Mouse (Mus musculus) myocyte (in vitro differentiated cells): Measurements from ENCODE around the gene Rapsn. TPM values are rescaled to one million over a fixed set of nuclear protein-coding genes. Genes with fewer than 3 reads are reported as not detected.

Source experiments
- H3K27me3 ChIP-seq: one replicate; pipeline ENCODE4 v1.6.1; 2011; ENCODE audit not compliant: control insufficient read depth, insufficient read depth, insufficient read length
- H3K36me3 ChIP-seq: one replicate; pipeline ENCODE4 v1.6.1; 2011; ENCODE audit not compliant: control insufficient read depth, insufficient read depth
- H3K4me2 ChIP-seq: one replicate; pipeline ENCODE4 v1.6.1; 2011; ENCODE audit warnings: low read depth, control low read depth
- H3K4me3 ChIP-seq: one replicate; pipeline ENCODE4 v1.5.1; 2011; ENCODE audit warnings: mild to moderate bottlenecking, control low read depth, moderate library complexity
- H3K79me2 ChIP-seq: one replicate; pipeline ENCODE4 v1.6.1; 2011; ENCODE audit not compliant: control insufficient read depth, insufficient read depth
- H3ac ChIP-seq: one replicate; pipeline ENCODE4 v1.6.1; 2011; ENCODE audit not compliant: control insufficient read depth, insufficient read length
- CEBPB ChIP-seq: IDR thresholded peaks from 2 replicates; pipeline ENCODE4 v1.6.1; 2011; ENCODE audit warnings: mild to moderate bottlenecking, moderate library complexity; ENCODE audit not compliant: poor library complexity, insufficient read depth, severe bottlenecking
- E2F4 ChIP-seq: IDR thresholded peaks from one replicate; pipeline ENCODE4 v1.6.1; 2011; ENCODE audit warnings: mild to moderate bottlenecking, control low read depth, moderate library complexity; ENCODE audit not compliant: insufficient read depth
- MAX ChIP-seq: IDR thresholded peaks from one replicate; pipeline ENCODE4 v1.6.1; 2011; ENCODE audit warnings: low read depth, mild to moderate bottlenecking, control low read depth
- MYOD1 ChIP-seq, 3 experiments: IDR thresholded peaks; one replicate each; pipeline ENCODE4 v1.6.1; 2011; ENCODE audit warnings: control low read depth in 2 of 3, low read depth in 2 of 3, mild to moderate bottlenecking in 2 of 3, moderate library complexity in 1 of 3; ENCODE audit not compliant: insufficient read length in 2 of 3, control insufficient read depth in 1 of 3
- MYOG ChIP-seq, 3 experiments: IDR thresholded peaks; one replicate each; pipeline ENCODE4 v1.6.1; 2011; ENCODE audit warnings: control low read depth in 2 of 3, low read depth in 2 of 3, mild to moderate bottlenecking in 2 of 3; ENCODE audit not compliant: insufficient read length in 2 of 3, control insufficient read depth in 1 of 3, insufficient read depth in 1 of 3
- POLR2A ChIP-seq: IDR thresholded peaks from one replicate; pipeline ENCODE4 v1.6.1; 2011; ENCODE audit warnings: low read depth, mild to moderate bottlenecking, control low read depth, moderate library complexity; ENCODE audit not compliant: insufficient read length
- POLR2AphosphoS2 ChIP-seq: IDR thresholded peaks from one replicate; pipeline ENCODE4 v1.6.1; 2011; ENCODE audit warnings: low read depth, control low read depth; ENCODE audit not compliant: insufficient read length
- REST ChIP-seq: IDR thresholded peaks from one replicate; pipeline ENCODE4 v1.6.1; 2011; ENCODE audit warnings: mild to moderate bottlenecking, control low read depth, moderate library complexity; ENCODE audit not compliant: insufficient read depth, insufficient read length
- SRF ChIP-seq: IDR thresholded peaks from one replicate; pipeline ENCODE4 v1.6.1; 2011; ENCODE audit warnings: low read depth; ENCODE audit not compliant: control insufficient read depth, insufficient read length
- TCF12 ChIP-seq: IDR thresholded peaks from one replicate; pipeline ENCODE4 v1.6.1; 2011; ENCODE audit warnings: mild to moderate bottlenecking, control low read depth; ENCODE audit not compliant: poor library complexity, insufficient read depth, severe bottlenecking
- TCF3 ChIP-seq: IDR thresholded peaks from one replicate; pipeline ENCODE4 v1.6.1; 2011; ENCODE audit warnings: low read depth, control low read depth; ENCODE audit not compliant: insufficient read length
- USF1 ChIP-seq: IDR thresholded peaks from one replicate; pipeline ENCODE4 v1.6.1; 2011; ENCODE audit warnings: low read depth, mild to moderate bottlenecking, control low read depth, moderate library complexity
- polyA plus RNA-seq: library from polyadenylated mRNA; unstranded; fragments of >200 nt; fragmentation: generic; extraction: Trizol; gene quantifications from one replicate; pipeline ENCODE4 v1.2.1, GENCODE M21; 2012; ENCODE audit warnings: missing spikeins

Gene Rapsn
- polyA plus RNA-seq, 1 experiment = 199 TPM

GRCm38 (mm10) chr2:91025081-91025516 is 10.3 kb upstream of the Rapsn start:
- TF ChIP-seq MYOD1 (IDR thresholded peaks at IDR 0.05; ENCODE audit: control insufficient read depth in 1 of 3, insufficient read length in 2 of 3, low read depth in 2 of 3) (no peak), SRF (no peak), POLR2A (no peak), CEBPB (no peak), MYOG (IDR thresholded peaks at IDR 0.05; ENCODE audit: control insufficient read depth in 1 of 3, insufficient read depth in 1 of 3, insufficient read length in 2 of 3, low read depth in 2 of 3) (no peak), TCF12 (no peak), MAX (no peak), REST (no peak), USF1 (no peak), POLR2AphosphoS2 (no peak), E2F4 (no peak)
- H3K4me3 ChIP-seq = no peak overlapping the region
- H3ac ChIP-seq = no peak overlapping the region
- H3K27me3 ChIP-seq = no peaks in the 10 kb centered on the region
- H3K36me3 ChIP-seq = peaks cover 2% of the 10 kb centered on the region
- H3K79me2 ChIP-seq = no peaks in the 10 kb centered on the region
- no peak overlapping the region for H3K4me2 ChIP-seq

- Histone ChIP-seq H3K4me2 (no peak overlapping the region), H3K27me3 (no peaks in the 10 kb centered on the region), H3K4me3 (no peak overlapping the region), H3ac (no peak overlapping the region), H3K36me3 (no peaks in the 10 kb centered on the region), H3K79me2 (no peaks in the 10 kb centered on the region)
- TF ChIP-seq E2F4 (no peak), TCF3 (no peak)
Observed at GRCm38 (mm10) chr2:91026491-91026890, 8.9 kb upstream of the Rapsn start.

GRCm38 (mm10) chr2:91027391-91028214 is 7.8 kb upstream of the Rapsn start:
- no peak overlapping the region for H3K4me2 ChIP-seq

GRCm38 (mm10) chr2:91031216-91031615 is 4.2 kb upstream of the Rapsn start:
- no peak for TF ChIP-seq MYOG (IDR thresholded peaks at IDR 0.05; ENCODE audit: control insufficient read depth in 1 of 3, insufficient read depth in 1 of 3, insufficient read length in 2 of 3, low read depth in 2 of 3)
- H3ac ChIP-seq = no peak overlapping the region
- no peak overlapping the region for H3K4me2 ChIP-seq
- H3K36me3 ChIP-seq = no peaks in the 10 kb centered on the region
- no peaks in the 10 kb centered on the region for H3K27me3 ChIP-seq
- H3K79me2 ChIP-seq = peaks cover 7% of the 10 kb centered on the region
- H3K4me3 ChIP-seq = no peak overlapping the region

More at GRCm38 (mm10) chr2:91027391-91028214, 7.8 kb upstream of the Rapsn start:
- no peak overlapping the region for H3K4me3 ChIP-seq
- no peaks in the 10 kb centered on the region for H3K79me2 ChIP-seq
- no peak for TF ChIP-seq MYOD1 (IDR thresholded peaks at IDR 0.05; ENCODE audit: control insufficient read depth in 1 of 3, insufficient read length in 2 of 3, low read depth in 2 of 3)
- no peak for TF ChIP-seq POLR2A
- TF ChIP-seq TCF3 = no peak
- no peak for TF ChIP-seq TCF12
- no peak for TF ChIP-seq REST
- TF ChIP-seq MYOG (IDR thresholded peaks at IDR 0.05; ENCODE audit: control insufficient read depth in 1 of 3, insufficient read depth in 1 of 3, insufficient read length in 2 of 3, low read depth in 2 of 3) = no peak
- TF ChIP-seq SRF = no peak
- no peak for TF ChIP-seq E2F4
- no peak for TF ChIP-seq CEBPB
- TF ChIP-seq MAX = no peak
- TF ChIP-seq USF1 = no peak
- no peak for TF ChIP-seq POLR2AphosphoS2
- H3K36me3 ChIP-seq = no peaks in the 10 kb centered on the region
- no peaks in the 10 kb centered on the region for H3K27me3 ChIP-seq
- no peak overlapping the region for H3ac ChIP-seq

- peaks cover 20% of the 10 kb centered on the region for H3K79me2 ChIP-seq
- TF ChIP-seq USF1 (peak; percentile 69), SRF (no peak)
- no peaks in the 10 kb centered on the region for H3K27me3 ChIP-seq
- no peak overlapping the region for H3K4me3 ChIP-seq
- H3ac ChIP-seq = no peak overlapping the region
- no peaks in the 10 kb centered on the region for H3K36me3 ChIP-seq
- no peak overlapping the region for H3K4me2 ChIP-seq
Observed at GRCm38 (mm10) chr2:91033000-91033399, 2.4 kb upstream of the Rapsn start.
